Mouse (Mus musculus) ES-Bruce4 (cell line): ENCODE measurements at regions not wholly inside any gene's neighbourhood (a gene's known extent, or its start where the extent isn't known, plus 50 kb on each side); places are given as distances from the start of the nearest gene placed in this dataset.

Experiments used
- CTCF ChIP-seq: IDR thresholded peaks from one replicate; pipeline ENCODE4 v1.8.1; 2011; ENCODE audit warnings: low read depth, low read length
- EP300 ChIP-seq: IDR thresholded peaks from 2 replicates; pipeline ENCODE4 v1.6.1; 2011; ENCODE audit warnings: low read depth, low read length; ENCODE audit not compliant: insufficient read depth
- POLR2A ChIP-seq: IDR thresholded peaks from one replicate; pipeline ENCODE4 v1.8.1; 2011; ENCODE audit warnings: low read length; ENCODE audit not compliant: insufficient read depth

GRCm38 (mm10) chr11:15027213-15027612 lies 428.1 kb downstream of the Pom121l12 start:
- no peak for TF ChIP-seq POLR2A
- TF ChIP-seq EP300, result no peak
- no peak for TF ChIP-seq CTCF
